Mouse (Mus musculus) MEL (cell line): Measurements from ENCODE around the gene Cchcr1. TPM values are rescaled to one million over a fixed set of nuclear protein-coding genes. Genes with fewer than 3 reads are reported as not detected.

ENCODE experiments used
- DNase-seq: peaks from one replicate; pipeline ENCODE4 v3.0.0; 2011; ENCODE audit warnings: low read depth, low spot score
- H3K27ac ChIP-seq: 2 replicates; pipeline ENCODE4 v1.5.1; 2012; ENCODE audit warnings: low read depth, mild to moderate bottlenecking, control low read depth, low read length, moderate library complexity; ENCODE audit not compliant: control insufficient read depth
- H3K27me3 ChIP-seq, 2 experiments: fragments of 150-350 bp in 1 of 2; sonication (generic) in 1 of 2; 2 replicates each; pipeline ENCODE4 v1.6.1; 2012; ENCODE audit warnings: low read length in 2 of 2, mild to moderate bottlenecking in 2 of 2, improper control_type of control experiment in 1 of 2, moderate library complexity in 1 of 2; ENCODE audit not compliant: insufficient read depth in 2 of 2, control insufficient read depth in 1 of 2
- H3K36me3 ChIP-seq, 2 experiments: 2 replicates each; pipeline ENCODE4 v1.6.1; 2012 to 2014; ENCODE audit warnings: low read length in 2 of 2, improper control_type of control experiment in 1 of 2, inconsistent platforms in 1 of 2, mild to moderate bottlenecking in 1 of 2; ENCODE audit not compliant: insufficient read depth in 2 of 2, control insufficient read depth in 1 of 2
- H3K4me1 ChIP-seq, 2 experiments: fragments of 150-350 bp in 1 of 2; sonication (generic) in 1 of 2; 2 replicates each; pipeline ENCODE4 v1.6.1; 2012; ENCODE audit warnings: low read length in 2 of 2, improper control_type of control experiment in 1 of 2, mild to moderate bottlenecking in 1 of 2; ENCODE audit not compliant: insufficient read depth in 2 of 2, control insufficient read depth in 1 of 2
- H3K4me3 ChIP-seq, 2 experiments: fragments of 150-350 bp in 1 of 2; sonication (generic) in 1 of 2; 2 replicates each; pipeline ENCODE4 v1.5.1; 2012; ENCODE audit warnings: low read depth in 2 of 2, low read length in 2 of 2, mild to moderate bottlenecking in 2 of 2, moderate library complexity in 2 of 2, control low read depth in 1 of 2, improper control_type of control experiment in 1 of 2; ENCODE audit not compliant: control insufficient read depth in 1 of 2, insufficient read depth in 1 of 2
- H3K79me2 ChIP-seq: 2 replicates; pipeline ENCODE4 v1.6.1; 2012; ENCODE audit warnings: mild to moderate bottlenecking, low read length, moderate library complexity; ENCODE audit not compliant: control insufficient read depth, poor library complexity, insufficient read depth
- H3K9ac ChIP-seq: 2 replicates; pipeline ENCODE4 v1.6.1; 2012; ENCODE audit warnings: low read depth, mild to moderate bottlenecking, control low read depth, low read length, moderate library complexity; ENCODE audit not compliant: control insufficient read depth, poor library complexity, severe bottlenecking
- H3K9me3 ChIP-seq: fragments of 150-350 bp; sonication (generic); replicated peaks from 2 replicates; pipeline ENCODE4 v1.6.1; 2012; ENCODE audit warnings: mild to moderate bottlenecking, low read length, improper control_type of control experiment, moderate library complexity; ENCODE audit not compliant: insufficient read depth
- BHLHE40 ChIP-seq: IDR thresholded peaks from 2 replicates; pipeline ENCODE4 v1.6.1; 2012; ENCODE audit warnings: low read depth, mild to moderate bottlenecking, inconsistent platforms, low read length, improper control_type of control experiment, borderline replicate concordance
- CHD1 ChIP-seq: IDR thresholded peaks from 2 replicates; pipeline ENCODE4 v1.6.1; 2012; ENCODE audit warnings: low read depth, mild to moderate bottlenecking, inconsistent platforms, low read length, improper control_type of control experiment
- GATA1 ChIP-seq: IDR thresholded peaks from 2 replicates; pipeline ENCODE4 v1.6.1; 2011; ENCODE audit warnings: low read depth, low read length, improper control_type of control experiment
- HCFC1 ChIP-seq: IDR thresholded peaks from 2 replicates; pipeline ENCODE4 v1.6.1; 2012; ENCODE audit warnings: low read depth, mild to moderate bottlenecking, inconsistent platforms, low read length, improper control_type of control experiment, moderate library complexity
- KAT2A ChIP-seq: conservative IDR thresholded peaks from 2 replicates; pipeline ENCODE4 v1.6.1; 2012; ENCODE audit warnings: low read depth, low read length, improper control_type of control experiment, inconsistent platforms
- MYC ChIP-seq: IDR thresholded peaks from 2 replicates; pipeline ENCODE4 v1.6.1; 2011; ENCODE audit warnings: low read depth, mild to moderate bottlenecking, low read length, improper control_type of control experiment, moderate library complexity
- POLR2A ChIP-seq, 2 experiments: IDR thresholded peaks; 2 replicates each; pipeline ENCODE4 v1.6.1; 2011 to 2012; ENCODE audit warnings: low read length in 2 of 2, mild to moderate bottlenecking in 2 of 2, control low read depth in 1 of 2, improper control_type of control experiment in 1 of 2, low read depth in 1 of 2, moderate library complexity in 1 of 2; ENCODE audit not compliant: control insufficient read depth in 1 of 2, insufficient read depth in 1 of 2, poor library complexity in 1 of 2
- POLR2AphosphoS5 ChIP-seq: IDR thresholded peaks from 2 replicates; pipeline ENCODE4 v1.6.1; 2012; ENCODE audit warnings: low read depth, borderline replicate concordance, mild to moderate bottlenecking, inconsistent platforms, low read length, moderate library complexity, mixed read lengths
- RAD21 ChIP-seq: IDR thresholded peaks from 2 replicates; pipeline ENCODE4 v1.6.1; 2011; ENCODE audit warnings: mild to moderate bottlenecking, low read depth, low read length, improper control_type of control experiment
- SIN3A ChIP-seq: IDR thresholded peaks from 2 replicates; pipeline ENCODE4 v1.6.1; 2012; ENCODE audit warnings: low read length, improper control_type of control experiment, inconsistent platforms
- SMC3 ChIP-seq: IDR thresholded peaks from 2 replicates; pipeline ENCODE4 v1.6.1; 2011; ENCODE audit warnings: low read depth, low read length, improper control_type of control experiment
- TBP ChIP-seq: IDR thresholded peaks from 2 replicates; pipeline ENCODE4 v1.8.0; 2011; ENCODE audit warnings: low read depth, low read length, improper control_type of control experiment
- TCF12 ChIP-seq: IDR thresholded peaks from 2 replicates; pipeline ENCODE4 v1.6.1; 2014; ENCODE audit warnings: low read depth, mild to moderate bottlenecking, inconsistent platforms, low read length, improper control_type of control experiment, moderate library complexity
- USF1 ChIP-seq: IDR thresholded peaks from 2 replicates; pipeline ENCODE4 v1.6.1; 2014; ENCODE audit warnings: low read depth, mild to moderate bottlenecking, inconsistent platforms, low read length, improper control_type of control experiment, moderate library complexity
- USF2 ChIP-seq, 2 experiments: IDR thresholded peaks; 2 replicates each; pipeline ENCODE4 v1.6.1; 2011 to 2012; ENCODE audit warnings: improper control_type of control experiment in 2 of 2, low read length in 2 of 2, borderline replicate concordance in 1 of 2, inconsistent platforms in 1 of 2, low read depth in 1 of 2, mild to moderate bottlenecking in 1 of 2; ENCODE audit not compliant: insufficient read depth in 1 of 2
- ZC3H11A ChIP-seq: IDR thresholded peaks from 2 replicates; pipeline ENCODE4 v1.6.1; 2012; ENCODE audit warnings: low read depth, mild to moderate bottlenecking, inconsistent platforms, low read length, improper control_type of control experiment
- ZMIZ1 ChIP-seq: IDR thresholded peaks from 2 replicates; pipeline ENCODE4 v1.6.1; 2012; ENCODE audit warnings: low read depth, mild to moderate bottlenecking, inconsistent platforms, low read length, improper control_type of control experiment, moderate library complexity
- polyA plus RNA-seq, 2 experiments: library from polyadenylated mRNA; stranded (reverse) in 1 of 2; unstranded in 1 of 2; fragments of >175 nt in 1 of 2; fragments of >200 nt in 1 of 2; gene quantifications; 2 replicates each; pipeline versions ENCODE4 v1.2.1 to v1.2.4; 2012; ENCODE audit warnings: low replicate concordance in 2 of 2, low read depth in 1 of 2; ENCODE audit not compliant: insufficient read length in 2 of 2, insufficient read depth in 1 of 2, missing spikeins in 1 of 2
- total RNA-seq: library from RNA; depleted of rRNA; stranded (reverse); fragments of 300-350 nt; gene quantifications from 2 replicates; pipeline ENCODE4 v1.2.3, GENCODE M21; 2012

The Cchcr1 gene
- total and polyA plus RNA-seq, 3 experiments = 14.3 to 21.7 TPM; not detected in 1

DNA sequence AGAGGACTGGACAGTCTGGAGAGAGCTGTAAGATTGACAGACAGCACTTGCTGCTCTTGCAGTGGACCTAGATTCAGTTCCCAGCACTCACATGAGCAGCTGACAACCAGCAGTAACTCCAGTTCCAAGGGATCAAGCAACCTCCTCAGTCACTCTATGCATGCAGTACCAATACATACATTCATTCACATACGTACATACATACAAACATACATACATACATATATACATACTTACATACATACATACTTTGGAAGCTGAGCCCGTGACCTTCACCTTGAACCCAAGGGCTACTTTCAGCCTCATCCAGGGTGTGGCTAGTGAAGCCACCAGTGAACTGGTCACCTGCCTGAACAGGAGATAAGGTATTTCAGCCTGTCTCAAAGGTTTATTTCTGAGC, 28.9 kb upstream of the Cchcr1 start:
- Histone ChIP-seq H3K9me3 (no peaks in the 10 kb centered on the region), H3K4me1 (no peaks in the 10 kb centered on the region), H3K27me3 (0 out of 4 replicates have a peak, but pooled peaks cover 0 to 1% of the 10 kb centered on the region in 2 experiments), H3K36me3 (no peaks in the 10 kb centered on the region), H3K27ac (no peak overlapping the region), H3K79me2 (no peaks in the 10 kb centered on the region), H3K4me3 (no peak overlapping the region), H3K9ac (no peak overlapping the region)
- TF ChIP-seq TCF12 = no peak
- no peak for TF ChIP-seq MYC
- no peak for TF ChIP-seq GATA1
- no peak for TF ChIP-seq SIN3A
- TF ChIP-seq BHLHE40 = no peak
- DNase-seq = no peak

DNA sequence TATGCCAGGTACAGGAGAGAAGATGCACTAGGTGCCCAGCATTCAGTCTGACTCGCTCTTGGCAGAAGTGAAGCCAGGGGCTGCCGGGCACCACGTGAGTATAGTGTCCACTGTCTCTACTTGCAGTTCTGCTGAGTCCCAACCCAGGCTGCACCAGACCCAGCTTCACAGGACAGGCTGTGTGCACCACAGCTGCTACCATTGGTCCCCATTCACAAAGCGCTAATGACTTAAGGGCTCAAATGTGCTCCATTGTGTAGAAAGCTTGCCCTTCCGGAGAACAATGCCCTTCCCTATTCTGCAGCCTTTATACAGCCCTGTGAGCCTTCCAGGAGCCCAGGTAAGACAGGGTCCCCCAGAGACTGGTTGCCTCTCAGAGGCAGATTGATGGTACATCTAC, 26.6 kb upstream of the Cchcr1 start:
- no peak overlapping the region for H3K27ac ChIP-seq
- H3K4me3 ChIP-seq = no peak overlapping the region
- H3K9me3 ChIP-seq = no peaks in the 10 kb centered on the region
- H3K27me3 ChIP-seq = peaks cover 1 to 4% of the 10 kb centered on the region in 2 experiments; a peak in 2 of 4 replicates
- no peak for DNase-seq
- H3K9ac ChIP-seq = no peak overlapping the region
- H3K79me2 ChIP-seq = no peaks in the 10 kb centered on the region
- TF ChIP-seq SMC3 = no peak
- TF ChIP-seq KAT2A = no peak
- TF ChIP-seq HCFC1 = no peak
- TF ChIP-seq TBP = no peak
- TF ChIP-seq USF1 = no peak
- TF ChIP-seq USF2 (IDR thresholded peaks at IDR 0.05; ENCODE audit: borderline replicate concordance in 1 of 2, insufficient read depth in 1 of 2, low read depth in 1 of 2, low read length in 2 of 2) = no peak
- TF ChIP-seq SIN3A = no peak
- no peak for TF ChIP-seq ZMIZ1
- TF ChIP-seq ZC3H11A = no peak
- no peak for TF ChIP-seq BHLHE40
- TF ChIP-seq POLR2A (IDR thresholded peaks at IDR 0.05; ENCODE audit: control insufficient read depth in 1 of 2, insufficient read depth in 1 of 2, low read depth in 1 of 2, low read length in 2 of 2, poor library complexity in 1 of 2) = no peak
- no peak for TF ChIP-seq POLR2AphosphoS5
- TF ChIP-seq RAD21 = no peak
- no peak for TF ChIP-seq CHD1
- no peak for TF ChIP-seq TCF12
- no peaks in the 10 kb centered on the region for H3K4me1 ChIP-seq
- H3K36me3 ChIP-seq = no peaks in the 10 kb centered on the region
